In the genomic region with DNA sequence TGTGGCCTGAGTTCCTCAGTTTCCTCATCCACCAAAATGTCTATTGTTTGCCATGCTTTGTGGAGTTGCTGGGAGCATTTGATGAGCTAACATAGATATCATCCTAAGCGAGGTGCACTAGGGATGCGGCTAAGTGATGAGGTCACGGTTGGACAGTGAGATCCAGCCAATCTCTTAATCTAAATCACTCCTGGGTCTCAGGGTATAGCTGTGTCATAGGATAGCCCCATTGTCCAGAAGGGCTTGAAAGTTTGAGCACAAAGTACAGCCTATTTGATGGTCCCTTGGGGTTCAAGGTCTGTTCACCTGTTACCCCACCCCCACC, we compare ENCODE assay signal across 10 mouse cellular contexts. TPM values are rescaled to one million over a fixed set of nuclear protein-coding genes. Genes with fewer than 3 reads are reported as not detected.
A peak's percentile ranks its signal among the peaks of the same experiment; 100 is the strongest.
DNase-seq lines count a peak whose midpoint lies in the region; ATAC-seq and TF ChIP-seq lines count a peak whose summit lies in the region.
"Had no signal": no experiment of that assay in that cellular context is flagged by ENCODE, and none has a peak within 500 bp of the region (broad histone marks: within the 10 kb centered on the region; RNA-seq: fewer than 3 reads in every experiment).

No protein-coding gene starts in this region.

- intact Hi-C loops in left cerebral cortex, postnatal 36 days (cut with DNase I) = loop anchor here (5.0 kb wide), 1 partner anchor 142 kb away; the partner anchor contains the start of genes Abca17 and Abca3

- H3K36me3 ChIP-seq in forebrain, embryonic 12.5 days (replicated peaks) = peaks cover 2% of the 10 kb centered on the region
- H3K36me3 ChIP-seq in limb, embryonic 10.5 days = peaks cover 10% of the 10 kb centered on the region
- no peaks in the 10 kb centered on the region for H3K36me3 ChIP-seq in neural tube, embryonic 12.5 days

- DNase-seq in layer of hippocampus, adult 2 months (ENCODE audit: low spot score in 2 of 2) = no peak
- DNase-seq in layer of hippocampus, adult 9-11 months = no peak
- DNase-seq in limb, embryonic 10.5 days (ENCODE audit: low spot score) = no peak
- no peak for DNase-seq in left cerebral cortex, postnatal 36 days (ENCODE audit: low spot score in 2 of 2)
- no peak for DNase-seq in layer of hippocampus, adult 8-10 months (ENCODE audit: low spot score in 2 of 2)
- no peak for DNase-seq in urinary bladder, adult 18-20 months (ENCODE audit: low spot score in 2 of 2)
- DNase-seq: lung, adult 2 months; thymus, postnatal 25 days had no signal

- H3K4me1 ChIP-seq in forebrain, embryonic 12.5 days = peaks cover 69% of the 10 kb centered on the region
- H3K4me1 ChIP-seq in limb, embryonic 10.5 days = peaks cover 79% of the 10 kb centered on the region
- H3K4me1 ChIP-seq in neural tube, embryonic 12.5 days = peaks cover 73% of the 10 kb centered on the region

- H3K9ac ChIP-seq in forebrain, embryonic 12.5 days = peak overlapping the region; percentile 79; the same call in 1 of the 2 replicates
- H3K9ac ChIP-seq in neural tube, embryonic 12.5 days = no peak overlapping the region

- TF ChIP-seq CTCF in layer of hippocampus, adult 2 months (conservative IDR thresholded peaks at IDR 0.05) = no peak

- WGBS in forebrain, embryonic 12.5 days = 74% methylated on average over 3 of the region's 3 CpGs
- 77% methylated on average over 3 of the region's 3 CpGs for WGBS in limb, embryonic 10.5 days
- 82% methylated on average over 3 of the region's 3 CpGs for WGBS in neural tube, embryonic 12.5 days

- H3K27ac ChIP-seq in layer of hippocampus, adult 2 months = peak overlapping the region; percentile 97
- peak overlapping the region; percentile 73; the same call in 1 of the 2 replicates for H3K27ac ChIP-seq in forebrain, embryonic 12.5 days
- H3K27ac ChIP-seq in limb, embryonic 10.5 days = peak overlapping the region; percentile 96
- H3K27ac ChIP-seq in neural tube, embryonic 12.5 days = no peak overlapping the region

- H3K4me3 ChIP-seq in layer of hippocampus, adult 2 months = no peak overlapping the region
- no peak overlapping the region for H3K4me3 ChIP-seq in forebrain, embryonic 12.5 days (replicated peaks)
- peak overlapping the region; percentile 70 for H3K4me3 ChIP-seq in limb, embryonic 10.5 days
- no peak overlapping the region for H3K4me3 ChIP-seq in neural tube, embryonic 12.5 days

- H3K27me3 ChIP-seq in forebrain, embryonic 12.5 days = peaks cover 48% of the 10 kb centered on the region
- H3K27me3 ChIP-seq in limb, embryonic 10.5 days (ENCODE audit: low read depth, poor library complexity, severe bottlenecking) = peaks cover 22% of the 10 kb centered on the region
- peaks cover 25% of the 10 kb centered on the region for H3K27me3 ChIP-seq in neural tube, embryonic 12.5 days (replicated peaks)

- H3K9me3 ChIP-seq in forebrain, embryonic 12.5 days = no peaks in the 10 kb centered on the region
- no peaks in the 10 kb centered on the region for H3K9me3 ChIP-seq in limb, embryonic 10.5 days (replicated peaks)
- H3K9me3 ChIP-seq in neural tube, embryonic 12.5 days = no peaks in the 10 kb centered on the region

- ATAC-seq in forebrain, embryonic 12.5 days (ENCODE audit: low FRiP score) = no peak
- no peak for ATAC-seq in neural tube, embryonic 12.5 days (ENCODE audit: low FRiP score, low read depth)

- peak overlapping the region; percentile 92 for H3K4me2 ChIP-seq in forebrain, embryonic 12.5 days
- peak overlapping the region; percentile 93 for H3K4me2 ChIP-seq in neural tube, embryonic 12.5 days (replicated peaks)

RNA-seq across cellular contexts. Expression of gene Ntn3, which starts 0.5 kb away (rescaled TPM):
- 1 to 10 TPM; 9.1 to 9.9 TPM for total RNA-seq in layer of hippocampus, adult 2 months (2021)
- polyA plus RNA-seq in forebrain, embryonic 12.5 days (2016; fragmentation: Nextera tagmentation; extraction: Ambion mirVana) = 4.3 and 5.2 TPM in 2 replicates
- 6.7 and 10.7 TPM in 2 replicates for polyA plus RNA-seq in limb, embryonic 10.5 days (2016; fragmentation: Nextera tagmentation; extraction: Ambion mirVana)
- 9.0 and 10.6 TPM in 2 replicates for polyA plus RNA-seq in neural tube, embryonic 12.5 days (2016; fragmentation: Nextera tagmentation; extraction: Ambion mirVana)
- 10 to 100 TPM; 10.0 to 10.4 TPM for total RNA-seq in left cerebral cortex, postnatal 36 days (2021)
- 10 to 100 TPM in 1 of 4 experiments, 1 to 10 TPM in 3; 8.6 to 10.1 (median 9.3) TPM for total RNA-seq in layer of hippocampus, adult 8-10 months (2022)

RNA-seq across cellular contexts. Expression of gene Tbc1d24, which starts 4.5 kb away (rescaled TPM):
- total RNA-seq in layer of hippocampus, adult 2 months (2021) = 10 to 100 TPM; 61.2 to 66.1 TPM
- polyA plus RNA-seq in forebrain, embryonic 12.5 days (2016; fragmentation: Nextera tagmentation; extraction: Ambion mirVana) = 8.5 and 10.8 TPM in 2 replicates
- polyA plus RNA-seq in limb, embryonic 10.5 days (2016; fragmentation: Nextera tagmentation; extraction: Ambion mirVana) = 3.9 and 8.7 TPM in 2 replicates
- polyA plus RNA-seq in neural tube, embryonic 12.5 days (2016; fragmentation: Nextera tagmentation; extraction: Ambion mirVana) = 12.4 and 13.0 TPM in 2 replicates
- total RNA-seq in left cerebral cortex, postnatal 36 days (2021) = 10 to 100 TPM; 64.4 to 65.5 TPM
- 10 to 100 TPM; 60.0 to 71.5 (median 64.0) TPM for total RNA-seq in layer of hippocampus, adult 8-10 months (2022)

RNA-seq across cellular contexts. Expression of gene Tedc2, which starts 10.8 kb away (rescaled TPM):
- 1 to 10 TPM; 9.5 to 9.8 TPM for total RNA-seq in layer of hippocampus, adult 2 months (2021)
- 15.3 and 16.7 TPM in 2 replicates for polyA plus RNA-seq in forebrain, embryonic 12.5 days (2016; fragmentation: Nextera tagmentation; extraction: Ambion mirVana)
- 24.1 and 24.5 TPM in 2 replicates for polyA plus RNA-seq in limb, embryonic 10.5 days (2016; fragmentation: Nextera tagmentation; extraction: Ambion mirVana)
- polyA plus RNA-seq in neural tube, embryonic 12.5 days (2016; fragmentation: Nextera tagmentation; extraction: Ambion mirVana) = 13.5 and 14.2 TPM in 2 replicates
- total RNA-seq in left cerebral cortex, postnatal 36 days (2021) = 10 to 100 TPM in 1 of 2 experiments, 1 to 10 TPM in 1; 9.4 to 14.2 TPM
- 10 to 100 TPM in 2 of 4 experiments, 1 to 10 TPM in 2; 8.7 to 11.4 (median 10.0) TPM for total RNA-seq in layer of hippocampus, adult 8-10 months (2022)

RNA-seq across cellular contexts. Expression of gene Atp6v0c, which starts 40.4 kb away (rescaled TPM):
- total RNA-seq in layer of hippocampus, adult 2 months (2021) = 1,000 to 10,000 TPM; 1,075 to 1,153 TPM
- polyA plus RNA-seq in forebrain, embryonic 12.5 days (2016; fragmentation: Nextera tagmentation; extraction: Ambion mirVana) = 461 and 463 TPM in 2 replicates
- polyA plus RNA-seq in limb, embryonic 10.5 days (2016; fragmentation: Nextera tagmentation; extraction: Ambion mirVana) = 414 and 422 TPM in 2 replicates
- polyA plus RNA-seq in neural tube, embryonic 12.5 days (2016; fragmentation: Nextera tagmentation; extraction: Ambion mirVana) = 671 and 684 TPM in 2 replicates
- total RNA-seq in left cerebral cortex, postnatal 36 days (2021) = 1,000 to 10,000 TPM; 1,241 to 1,448 TPM
- total RNA-seq in layer of hippocampus, adult 8-10 months (2022) = 1,000 to 10,000 TPM in 3 of 4 experiments, 100 to 1,000 TPM in 1; 996 to 1,139 (median 1,074) TPM

RNA-seq across cellular contexts. Expression of gene Ccnf, which starts 41.4 kb away (rescaled TPM):
- 1 to 10 TPM; 4.6 to 6.2 TPM for total RNA-seq in layer of hippocampus, adult 2 months (2021)
- polyA plus RNA-seq in forebrain, embryonic 12.5 days (2016; fragmentation: Nextera tagmentation; extraction: Ambion mirVana) = 94.2 and 95.6 TPM in 2 replicates
- 117 and 120 TPM in 2 replicates for polyA plus RNA-seq in limb, embryonic 10.5 days (2016; fragmentation: Nextera tagmentation; extraction: Ambion mirVana)
- 53.5 and 54.8 TPM in 2 replicates for polyA plus RNA-seq in neural tube, embryonic 12.5 days (2016; fragmentation: Nextera tagmentation; extraction: Ambion mirVana)
- 1 to 10 TPM; 4.9 to 5.4 TPM for total RNA-seq in left cerebral cortex, postnatal 36 days (2021)
- 1 to 10 TPM; 5.1 to 8.0 (median 7.5) TPM for total RNA-seq in layer of hippocampus, adult 8-10 months (2022)
